ENCODE assay signal across 29 mouse cellular contexts in genomic region chr2:64974549-64974948, GRCm38 (mm10). TPM values are rescaled to one million over a fixed set of nuclear protein-coding genes. Genes with fewer than 3 reads are reported as not detected.
DNase-seq lines count a peak whose midpoint lies in the region; ATAC-seq and TF ChIP-seq lines count a peak whose summit lies in the region.
"Had no signal": no experiment of that assay in that cellular context is flagged by ENCODE, and none has a peak within 500 bp of the region (broad histone marks: within the 10 kb centered on the region; RNA-seq: fewer than 3 reads in every experiment).

No protein-coding gene starts in this region.

- 51% methylated on average over 2 of the region's 2 CpGs for WGBS in liver, embryonic 13.5 days (ENCODE audit: insufficient replicate concordance)
- 56% methylated on average over 2 of the region's 2 CpGs for WGBS in intestine, embryonic 16.5 days
- 51% methylated on average over 2 of the region's 2 CpGs for WGBS in liver, postnatal 0 days (ENCODE audit: insufficient replicate concordance)

- H3K36me3 ChIP-seq in liver, embryonic 13.5 days = no peaks in the 10 kb centered on the region
- H3K36me3 ChIP-seq in intestine, embryonic 16.5 days (ENCODE audit: control insufficient read depth, insufficient read depth, low read length) = no peaks in the 10 kb centered on the region
- no peaks in the 10 kb centered on the region for H3K36me3 ChIP-seq in liver, postnatal 0 days (replicated peaks; ENCODE audit: insufficient read depth, low read length)
- H3K36me3 ChIP-seq: embryonic facial prominence, embryonic 12.5 days; forebrain, embryonic 10.5 days; forebrain, embryonic 15.5 days; hindbrain, embryonic 10.5 days; hindbrain, embryonic 15.5 days; limb, embryonic 10.5 days; limb, embryonic 15.5 days; lung, embryonic 15.5 days; midbrain, embryonic 13.5 days had no signal

- ATAC-seq in liver, embryonic 13.5 days (ENCODE audit: low read depth) = peak; percentile 41; the same call in 1 of the 2 replicates
- ATAC-seq in intestine, embryonic 16.5 days = peak; percentile 62
- ATAC-seq in liver, postnatal 0 days = peak; percentile 78
- ATAC-seq in erythroblast, adult 5-6 weeks (replicated peaks; ENCODE audit: low FRiP score, poor library complexity, severe bottlenecking) = no peak
- ATAC-seq: CD4-positive, CD25-positive, alpha-beta regulatory T cell, adult 4 months; forebrain, embryonic 15.5 days; inflammation-experienced regulatory T-cells, adult 6 months; midbrain, embryonic 13.5 days had no signal

- H3K4me1 ChIP-seq in liver, embryonic 13.5 days (replicated peaks) = 0 out of 2 replicates have a peak, but pooled peaks cover 2% of the 10 kb centered on the region
- no peaks in the 10 kb centered on the region; the same call in 1 of the 2 replicates for H3K4me1 ChIP-seq in intestine, embryonic 16.5 days (ENCODE audit: control insufficient read depth, insufficient read depth, low read length)
- H3K4me1 ChIP-seq in liver, postnatal 0 days (ENCODE audit: insufficient read depth) = no peaks in the 10 kb centered on the region; the same call in none of the 2 replicates
- H3K4me1 ChIP-seq: embryonic facial prominence, embryonic 12.5 days; forebrain, embryonic 15.5 days; hindbrain, embryonic 10.5 days; hindbrain, embryonic 15.5 days; limb, embryonic 15.5 days; megakaryocyte, embryonic 14.5 days had no signal

- DNase-seq in kidney, adult 9 months = peak; percentile 53
- DNase-seq in kidney, adult 11 months = no peak
- no peak for DNase-seq in liver, embryonic 13.5 days
- no peak for DNase-seq in liver
- no peak for DNase-seq in liver, postnatal 0 days
- DNase-seq: adrenal gland, postnatal 14 days; cerebellum, adult 11-12 months; cerebellum, adult 9-11 months; embryo, embryonic 11 days; heart, postnatal 10 days; kidney, postnatal 4 days; lung, postnatal 4 days; thymus, postnatal 4 days had no signal

- TF ChIP-seq CTCF in liver, postnatal 0 days (IDR thresholded peaks at IDR 0.05; ENCODE audit: low read depth) = no peak

- H3K4me3 ChIP-seq in liver, embryonic 13.5 days (replicated peaks) = no peak overlapping the region
- no peak overlapping the region for H3K4me3 ChIP-seq in intestine, embryonic 16.5 days (ENCODE audit: low read length)
- peak overlapping the region; percentile 13; the same call in 1 of the 2 replicates for H3K4me3 ChIP-seq in liver, postnatal 0 days (ENCODE audit: low read depth, low read length)
- H3K4me3 ChIP-seq: embryonic facial prominence, embryonic 12.5 days; forebrain, embryonic 10.5 days; forebrain, embryonic 15.5 days; heart, embryonic 13.5 days; hindbrain, embryonic 10.5 days; hindbrain, embryonic 15.5 days; limb, embryonic 10.5 days; limb, embryonic 15.5 days; lung, embryonic 15.5 days; megakaryocyte, embryonic 14.5 days; midbrain, embryonic 13.5 days had no signal

- no peak overlapping the region for H3K9ac ChIP-seq in liver, embryonic 13.5 days
- H3K9ac ChIP-seq in intestine, embryonic 16.5 days (ENCODE audit: low read depth, low read length) = no peak overlapping the region
- no peak overlapping the region for H3K9ac ChIP-seq in liver, postnatal 0 days (replicated peaks)
- H3K9ac ChIP-seq: embryonic facial prominence, embryonic 12.5 days; forebrain, embryonic 15.5 days; heart, embryonic 13.5 days; hindbrain, embryonic 15.5 days; limb, embryonic 15.5 days; lung, embryonic 15.5 days; midbrain, embryonic 13.5 days had no signal

- H3K27me3 ChIP-seq in liver, embryonic 13.5 days = no peaks in the 10 kb centered on the region
- no peaks in the 10 kb centered on the region for H3K27me3 ChIP-seq in intestine, embryonic 16.5 days (replicated peaks; ENCODE audit: control insufficient read depth, insufficient read depth, low read length)
- H3K27me3 ChIP-seq in liver, postnatal 0 days (ENCODE audit: insufficient read depth, low read length) = no peaks in the 10 kb centered on the region
- H3K27me3 ChIP-seq: embryonic facial prominence, embryonic 12.5 days; forebrain, embryonic 15.5 days; heart, embryonic 13.5 days; hindbrain, embryonic 15.5 days; limb, embryonic 15.5 days; lung, embryonic 15.5 days; megakaryocyte, embryonic 14.5 days; midbrain, embryonic 13.5 days had no signal

- no peaks in the 10 kb centered on the region for H3K9me3 ChIP-seq in liver, embryonic 13.5 days (replicated peaks)
- no peaks in the 10 kb centered on the region for H3K9me3 ChIP-seq in intestine, embryonic 16.5 days (ENCODE audit: control insufficient read depth, low read length)
- H3K9me3 ChIP-seq in liver, postnatal 0 days (ENCODE audit: low read length) = no peaks in the 10 kb centered on the region
- H3K9me3 ChIP-seq: embryonic facial prominence, embryonic 12.5 days; forebrain, embryonic 10.5 days; forebrain, embryonic 15.5 days; heart, embryonic 13.5 days; hindbrain, embryonic 10.5 days; hindbrain, embryonic 15.5 days; limb, embryonic 10.5 days; limb, embryonic 15.5 days; lung, embryonic 15.5 days; midbrain, embryonic 13.5 days had no signal

- no peak overlapping the region for H3K4me2 ChIP-seq in liver, embryonic 13.5 days
- H3K4me2 ChIP-seq in intestine, embryonic 16.5 days (ENCODE audit: low read depth, low read length) = no peak overlapping the region
- H3K4me2 ChIP-seq in liver, postnatal 0 days (ENCODE audit: low read depth, low read length) = peak overlapping the region; percentile 55; the same call in 1 of the 2 replicates
- H3K4me2 ChIP-seq: embryonic facial prominence, embryonic 12.5 days; forebrain, embryonic 15.5 days; heart, embryonic 13.5 days; hindbrain, embryonic 15.5 days; limb, embryonic 15.5 days; lung, embryonic 15.5 days; midbrain, embryonic 13.5 days had no signal

- no peak for TF ChIP-seq EP300 in liver, postnatal 0 days (IDR thresholded peaks at IDR 0.05; ENCODE audit: low read depth)

- H3K27ac ChIP-seq in liver, embryonic 13.5 days = no peak overlapping the region
- H3K27ac ChIP-seq in intestine, embryonic 16.5 days (ENCODE audit: low read length) = no peak overlapping the region
- H3K27ac ChIP-seq in liver, postnatal 0 days (ENCODE audit: low read depth) = peak overlapping the region; percentile 73
- H3K27ac ChIP-seq: embryonic facial prominence, embryonic 12.5 days; forebrain, embryonic 10.5 days; forebrain, embryonic 15.5 days; heart, embryonic 13.5 days; hindbrain, embryonic 10.5 days; hindbrain, embryonic 15.5 days; limb, embryonic 10.5 days; limb, embryonic 15.5 days; midbrain, embryonic 13.5 days had no signal

RNA-seq across cellular contexts. Expression of gene Grb14, which starts 50.2 kb away (rescaled TPM):
- polyA plus RNA-seq in liver, embryonic 13.5 days (2015; fragmentation: Nextera tagmentation; extraction: Ambion mirVana) = 5.6 and 7.0 TPM in 2 replicates
- 12.6 and 14.7 TPM in 2 replicates for polyA plus RNA-seq in intestine, embryonic 16.5 days (2015; fragmentation: Nextera tagmentation; extraction: Ambion mirVana)
- 39.9 and 45.7 TPM in 2 replicates for polyA plus RNA-seq in liver, postnatal 0 days (2015; fragmentation: Nextera tagmentation; extraction: Ambion mirVana)
- not detected in 2 replicates for total RNA-seq in erythroblast, adult 5-6 weeks (2015; ENCODE audit: low replicate concordance)
- 0.70 and 1.2 TPM in 2 replicates for total RNA-seq in erythroblast, adult 5-6 weeks (2017; ENCODE audit: low replicate concordance)
- total RNA-seq: monocyte, adult 5-6 weeks had no signal
- polyA plus RNA-seq: CD4-positive, CD25-positive, alpha-beta regulatory T cell, adult 4 months; inflammation-experienced regulatory T-cells, adult 6 months had no signal
